Mouse (Mus musculus) testis, adult 2 months (tissue): ENCODE data around the gene H2-M5.

Source experiments
- CTCF ChIP-seq: fragments of 200-500 bp; IDR thresholded peaks from 2 replicates; pipeline ENCODE4 v1.5.1; 2012; ENCODE audit warnings: low read depth, mild to moderate bottlenecking, inconsistent platforms, low read length, moderate library complexity; ENCODE audit not compliant: control insufficient read depth, insufficient read depth, insufficient replicate concordance
- POLR2A ChIP-seq: fragments of 200-500 bp; IDR thresholded peaks from 2 replicates; pipeline ENCODE4 v1.6.1; 2012; ENCODE audit warnings: low read depth, mild to moderate bottlenecking, inconsistent platforms, low read length, moderate library complexity; ENCODE audit not compliant: control insufficient read depth

GRCm38 (mm10) chr17:36961125-36961524 lies 28.2 kb downstream of the H2-M5 start:
- no peak for TF ChIP-seq POLR2A
- no peak for TF ChIP-seq CTCF
